Mouse (Mus musculus): ENCODE results near the gene Lce6a. TPM values are rescaled to one million over a fixed set of nuclear protein-coding genes. Genes with fewer than 3 reads are reported as not detected.

The Lce6a gene
- polyA plus RNA-seq, 1 experiment, result not detected

- no peak for DNase-seq (ENCODE audit: low read depth in 1 of 2, low spot score in 2 of 2)
- no peaks in the 10 kb centered on the region for H3K27me3 ChIP-seq (ENCODE audit: control insufficient read depth, insufficient read depth, low read length)
- H3K27ac ChIP-seq (ENCODE audit: insufficient read depth, low read length), result no peak overlapping the region
- no peaks in the 10 kb centered on the region for H3K36me3 ChIP-seq (ENCODE audit: control insufficient read depth, insufficient read depth, low read length)
- TF ChIP-seq POLR2A (IDR thresholded peaks at IDR 0.05; ENCODE audit: low read depth, low read length), result no peak
- 77% methylated on average over 3 of the region's 3 CpGs for WGBS
- no peaks in the 10 kb centered on the region for H3K4me1 ChIP-seq (ENCODE audit: control insufficient read depth, insufficient read depth, insufficient read length)
- no peak overlapping the region for H3K4me3 ChIP-seq (ENCODE audit: extremely low read depth, insufficient read depth, insufficient read length)
Observed at GRCm38 (mm10) chr3:92587190-92587589, 34.3 kb downstream of the Lce6a start.

GRCm38 (mm10) chr3:92585055-92585454, 36.4 kb downstream of the Lce6a start:
- DNase-seq (ENCODE audit: low read depth in 1 of 2, low spot score in 2 of 2), result no peak
- Histone ChIP-seq H3K27me3 (ENCODE audit: control insufficient read depth, insufficient read depth, low read length) (no peaks in the 10 kb centered on the region), H3K27ac (ENCODE audit: insufficient read depth, low read length) (no peak overlapping the region), H3K36me3 (ENCODE audit: control insufficient read depth, insufficient read depth, low read length) (no peaks in the 10 kb centered on the region), H3K4me3 (ENCODE audit: extremely low read depth, insufficient read depth, insufficient read length) (no peak overlapping the region), H3K4me1 (ENCODE audit: control insufficient read depth, insufficient read depth, insufficient read length) (no peaks in the 10 kb centered on the region)
- 64% methylated on average over 1 of the region's 1 CpGs for WGBS
- TF ChIP-seq CTCF (IDR thresholded peaks at IDR 0.05; ENCODE audit: extremely low read depth, insufficient read depth, insufficient read length, insufficient replicate concordance), result no peak

- no peaks in the 10 kb centered on the region for H3K36me3 ChIP-seq (ENCODE audit: control insufficient read depth, insufficient read depth, low read length)
- no peaks in the 10 kb centered on the region for H3K4me1 ChIP-seq (ENCODE audit: control insufficient read depth, insufficient read depth, insufficient read length)
- TF ChIP-seq CTCF (IDR thresholded peaks at IDR 0.05; ENCODE audit: extremely low read depth, insufficient read depth, insufficient read length, insufficient replicate concordance) (no peak), POLR2A (IDR thresholded peaks at IDR 0.05; ENCODE audit: low read depth, low read length) (no peak)
- no peak overlapping the region for H3K4me3 ChIP-seq (ENCODE audit: extremely low read depth, insufficient read depth, insufficient read length)
- no peaks in the 10 kb centered on the region for H3K27me3 ChIP-seq (ENCODE audit: control insufficient read depth, insufficient read depth, low read length)
- WGBS, result 78% methylated on average over 3 of the region's 3 CpGs
- DNase-seq (ENCODE audit: low read depth in 1 of 2, low spot score in 2 of 2), result no peak
- H3K27ac ChIP-seq (ENCODE audit: insufficient read depth, low read length), result no peak overlapping the region
Observed at GRCm38 (mm10) chr3:92583164-92583826, 38.2 kb downstream of the Lce6a start.

- 66% methylated on average over 1 of the region's 1 CpGs for WGBS
- no peak overlapping the region for H3K27ac ChIP-seq (ENCODE audit: insufficient read depth, low read length)
- H3K4me3 ChIP-seq (ENCODE audit: extremely low read depth, insufficient read depth, insufficient read length), result no peak overlapping the region
- H3K4me1 ChIP-seq (ENCODE audit: control insufficient read depth, insufficient read depth, insufficient read length), result no peaks in the 10 kb centered on the region
- no peak for DNase-seq (ENCODE audit: low read depth in 1 of 2, low spot score in 2 of 2)
- H3K36me3 ChIP-seq (ENCODE audit: control insufficient read depth, insufficient read depth, low read length), result no peaks in the 10 kb centered on the region
- H3K27me3 ChIP-seq (ENCODE audit: control insufficient read depth, insufficient read depth, low read length), result no peaks in the 10 kb centered on the region
- TF ChIP-seq POLR2A (IDR thresholded peaks at IDR 0.05; ENCODE audit: low read depth, low read length) (no peak), CTCF (IDR thresholded peaks at IDR 0.05; ENCODE audit: extremely low read depth, insufficient read depth, insufficient read length, insufficient replicate concordance) (no peak)
Observed at GRCm38 (mm10) chr3:92579508-92579907, 42.0 kb downstream of the Lce6a start.

- DNase-seq (ENCODE audit: low read depth in 1 of 2, low spot score in 2 of 2), result no peak
- TF ChIP-seq CTCF (IDR thresholded peaks at IDR 0.05; ENCODE audit: extremely low read depth, insufficient read depth, insufficient read length, insufficient replicate concordance), result no peak
- H3K27ac ChIP-seq (ENCODE audit: insufficient read depth, low read length), result no peak overlapping the region
- no peak overlapping the region for H3K4me3 ChIP-seq (ENCODE audit: extremely low read depth, insufficient read depth, insufficient read length)
- H3K36me3 ChIP-seq (ENCODE audit: control insufficient read depth, insufficient read depth, low read length), result no peaks in the 10 kb centered on the region
- no peaks in the 10 kb centered on the region for H3K4me1 ChIP-seq (ENCODE audit: control insufficient read depth, insufficient read depth, insufficient read length)
- no peaks in the 10 kb centered on the region for H3K27me3 ChIP-seq (ENCODE audit: control insufficient read depth, insufficient read depth, low read length)
- whole genome bisulfite sequencing, result 85% methylated on average over 4 of the region's 4 CpGs
Observed at GRCm38 (mm10) chr3:92578652-92579413, 42.6 kb downstream of the Lce6a start.

- Histone ChIP-seq H3K4me1 (ENCODE audit: control insufficient read depth, insufficient read depth, insufficient read length) (no peaks in the 10 kb centered on the region), H3K27me3 (ENCODE audit: control insufficient read depth, insufficient read depth, low read length) (no peaks in the 10 kb centered on the region), H3K36me3 (ENCODE audit: control insufficient read depth, insufficient read depth, low read length) (no peaks in the 10 kb centered on the region), H3K4me3 (ENCODE audit: extremely low read depth, insufficient read depth, insufficient read length) (no peak within 1 kb of the TSS), H3K27ac (ENCODE audit: insufficient read depth, low read length) (no peak within 1 kb of the TSS)
- WGBS, result 66% methylated on average over 1 of the region's 1 CpGs
- no peak for DNase-seq (ENCODE audit: low read depth in 1 of 2, low spot score in 2 of 2)
- TF ChIP-seq POLR2A (IDR thresholded peaks at IDR 0.05; ENCODE audit: low read depth, low read length) (no peak), CTCF (IDR thresholded peaks at IDR 0.05; ENCODE audit: extremely low read depth, insufficient read depth, insufficient read length, insufficient replicate concordance) (no peak)
Observed at GRCm38 (mm10) chr3:92573449-92574041, 47.9 kb downstream of the Lce6a start, which contains the start of gene Ivl. TSS of gene Ivl (minus strand) at chr3:92573735.
